In the genomic region with DNA sequence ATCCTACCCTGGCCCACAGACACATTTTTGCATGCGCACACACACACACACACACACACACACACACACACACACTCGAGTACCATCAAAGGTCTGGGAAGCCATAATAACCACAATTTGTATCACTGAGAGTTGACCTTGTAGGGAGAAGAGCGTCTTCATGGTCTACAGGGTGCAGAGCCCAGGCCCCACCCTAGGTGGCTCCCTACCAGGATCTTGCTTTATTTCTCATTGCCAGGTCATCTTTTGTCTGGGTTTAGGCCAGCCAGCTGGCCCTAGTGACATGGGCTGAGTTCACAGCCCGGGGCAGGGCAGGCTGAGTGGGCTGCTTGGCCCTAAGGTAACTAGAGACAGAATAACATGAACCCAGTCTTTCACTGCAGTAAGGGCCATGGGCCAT, we compare ENCODE assay signal across 23 mouse cellular contexts. TPM values are rescaled to one million over a fixed set of nuclear protein-coding genes. Genes with fewer than 3 reads are reported as not detected.
DNase-seq lines count a peak whose midpoint lies in the region; ATAC-seq and TF ChIP-seq lines count a peak whose summit lies in the region.
"Had no signal": no experiment of that assay in that cellular context is flagged by ENCODE, and none has a peak within 500 bp of the region (broad histone marks: within the 10 kb centered on the region; RNA-seq: fewer than 3 reads in every experiment).

No protein-coding gene starts in this region.

- no peak overlapping the region for H3K9ac ChIP-seq in forebrain, postnatal 0 days
- H3K9ac ChIP-seq in forebrain, embryonic 12.5 days = no peak overlapping the region
- no peak overlapping the region for H3K9ac ChIP-seq in liver, embryonic 14.5 days (replicated peaks)
- no peak overlapping the region for H3K9ac ChIP-seq in liver, embryonic 12.5 days
- no peak overlapping the region for H3K9ac ChIP-seq in kidney, embryonic 15.5 days
- H3K9ac ChIP-seq: heart, embryonic 12.5 days; hindbrain, embryonic 12.5 days; midbrain, embryonic 15.5 days; neural tube, embryonic 13.5 days had no signal

- H3K4me2 ChIP-seq in forebrain, postnatal 0 days (ENCODE audit: low read depth) = no peak overlapping the region
- H3K4me2 ChIP-seq in forebrain, embryonic 12.5 days = no peak overlapping the region
- H3K4me2 ChIP-seq in liver, embryonic 14.5 days (ENCODE audit: low read depth) = no peak overlapping the region
- no peak overlapping the region for H3K4me2 ChIP-seq in liver, embryonic 12.5 days
- H3K4me2 ChIP-seq in kidney, embryonic 15.5 days = no peak overlapping the region
- H3K4me2 ChIP-seq: heart, embryonic 12.5 days; hindbrain, embryonic 12.5 days; midbrain, embryonic 15.5 days; neural tube, embryonic 13.5 days had no signal

- DNase-seq in forebrain, postnatal 0 days = no peak
- DNase-seq in liver, embryonic 14.5 days (ENCODE audit: low read depth in 3 of 3, low spot score in 3 of 3) = no peak
- peak; percentile 34 for DNase-seq in A20 (ENCODE audit: low read depth, low spot score)
- no peak for DNase-seq in c-Kit-positive CD71-positive TER-119-positive erythroid progenitor cells, embryonic 14.5 days (ENCODE audit: low spot score)
- DNase-seq: cerebellum, postnatal 36 days; gastrocnemius, postnatal 10 days; kidney, adult 18-20 months; liver; lung, postnatal 36 days had no signal

- H3K36me3 ChIP-seq in forebrain, postnatal 0 days (ENCODE audit: insufficient read depth) = peaks cover 44% of the 10 kb centered on the region
- peaks cover 88% of the 10 kb centered on the region for H3K36me3 ChIP-seq in forebrain, embryonic 12.5 days (replicated peaks)
- H3K36me3 ChIP-seq in liver, embryonic 14.5 days (replicated peaks; ENCODE audit: control insufficient read depth, insufficient read depth, low read depth) = no peaks in the 10 kb centered on the region
- H3K36me3 ChIP-seq in liver, embryonic 12.5 days = peaks cover 30% of the 10 kb centered on the region
- peaks cover 84% of the 10 kb centered on the region for H3K36me3 ChIP-seq in kidney, embryonic 15.5 days

- H3K4me1 ChIP-seq in forebrain, postnatal 0 days (ENCODE audit: insufficient read depth) = no peaks in the 10 kb centered on the region
- peaks cover 5% of the 10 kb centered on the region; the same call in 1 of the 2 replicates for H3K4me1 ChIP-seq in forebrain, embryonic 12.5 days
- no peaks in the 10 kb centered on the region for H3K4me1 ChIP-seq in liver, embryonic 14.5 days (replicated peaks; ENCODE audit: control insufficient read depth in 2 of 2, insufficient read depth in 2 of 2, low read length in 1 of 2)
- 0 out of 2 replicates have a peak, but pooled peaks cover 4% of the 10 kb centered on the region for H3K4me1 ChIP-seq in liver, embryonic 12.5 days
- H3K4me1 ChIP-seq in kidney, embryonic 15.5 days = peaks cover 4% of the 10 kb centered on the region
- H3K4me1 ChIP-seq: heart, embryonic 12.5 days had no signal

- H3K4me3 ChIP-seq in forebrain, postnatal 0 days (ENCODE audit: low read depth, low read length) = no peak overlapping the region
- H3K4me3 ChIP-seq in forebrain, embryonic 12.5 days (replicated peaks) = no peak overlapping the region
- H3K4me3 ChIP-seq in liver, embryonic 14.5 days (ENCODE audit: insufficient read depth in 1 of 2, low read depth in 2 of 2, low read length in 2 of 2) = no peak overlapping the region
- no peak overlapping the region for H3K4me3 ChIP-seq in liver, embryonic 12.5 days
- no peak overlapping the region for H3K4me3 ChIP-seq in kidney, embryonic 15.5 days (replicated peaks)
- H3K4me3 ChIP-seq: heart, embryonic 12.5 days; hindbrain, embryonic 12.5 days; midbrain, embryonic 15.5 days; neural tube, embryonic 13.5 days had no signal

- 85% methylated on average over 4 of the region's 4 CpGs for WGBS in forebrain, postnatal 0 days
- WGBS in forebrain, embryonic 12.5 days = 86% methylated on average over 4 of the region's 4 CpGs
- WGBS in liver, embryonic 14.5 days (ENCODE audit: insufficient replicate concordance) = 62% methylated on average over 4 of the region's 4 CpGs
- 68% methylated on average over 4 of the region's 4 CpGs for WGBS in liver, embryonic 12.5 days (ENCODE audit: insufficient replicate concordance)
- 87% methylated on average over 4 of the region's 4 CpGs for WGBS in kidney, embryonic 15.5 days

- no peak for TF ChIP-seq EP300 in liver, embryonic 14.5 days (IDR thresholded peaks at IDR 0.05; ENCODE audit: low read depth)

- 0 out of 2 replicates have a peak, but pooled peaks have one; percentile 29 for TF ChIP-seq CTCF in forebrain, postnatal 0 days (IDR thresholded peaks at IDR 0.05; ENCODE audit: low read depth)
- peak; percentile 39 for TF ChIP-seq CTCF in liver, embryonic 14.5 days (IDR thresholded peaks at IDR 0.05; ENCODE audit: low read depth)

- no peak for ATAC-seq in forebrain, postnatal 0 days
- ATAC-seq in forebrain, embryonic 12.5 days (ENCODE audit: low FRiP score) = no peak
- ATAC-seq in liver, embryonic 14.5 days (ENCODE audit: insufficient read depth) = no peak
- ATAC-seq in liver, embryonic 12.5 days = no peak
- ATAC-seq in common myeloid progenitor, adult 5-6 weeks (replicated peaks; ENCODE audit: low read depth, poor library complexity, severe bottlenecking) = 0 out of 2 replicates have a peak, but pooled peaks have one; percentile 20
- ATAC-seq in kidney, embryonic 15.5 days (replicated peaks; ENCODE audit: low FRiP score) = no peak
- ATAC-seq: forebrain, embryonic 14.5 days; midbrain, embryonic 15.5 days; Patski had no signal

- no peaks in the 10 kb centered on the region for H3K9me3 ChIP-seq in forebrain, postnatal 0 days (ENCODE audit: low read length)
- no peaks in the 10 kb centered on the region for H3K9me3 ChIP-seq in forebrain, embryonic 12.5 days
- no peaks in the 10 kb centered on the region for H3K9me3 ChIP-seq in liver, embryonic 14.5 days (ENCODE audit: control insufficient read depth, low read length)
- H3K9me3 ChIP-seq in liver, embryonic 12.5 days (replicated peaks) = no peaks in the 10 kb centered on the region
- H3K9me3 ChIP-seq in kidney, embryonic 15.5 days (replicated peaks) = no peaks in the 10 kb centered on the region
- H3K9me3 ChIP-seq: heart, embryonic 12.5 days; hindbrain, embryonic 12.5 days; midbrain, embryonic 15.5 days; neural tube, embryonic 13.5 days had no signal

- H3K27me3 ChIP-seq in forebrain, postnatal 0 days (ENCODE audit: insufficient read depth, low read length) = no peaks in the 10 kb centered on the region
- H3K27me3 ChIP-seq in forebrain, embryonic 12.5 days = no peaks in the 10 kb centered on the region
- no peaks in the 10 kb centered on the region for H3K27me3 ChIP-seq in liver, embryonic 14.5 days (ENCODE audit: control insufficient read depth, insufficient read depth, low read length)
- peaks cover 6% of the 10 kb centered on the region for H3K27me3 ChIP-seq in liver, embryonic 12.5 days (replicated peaks)
- H3K27me3 ChIP-seq in kidney, embryonic 15.5 days = no peaks in the 10 kb centered on the region
- H3K27me3 ChIP-seq: heart, embryonic 12.5 days; hindbrain, embryonic 12.5 days; midbrain, embryonic 15.5 days; neural tube, embryonic 13.5 days; Patski had no signal

- H3K27ac ChIP-seq in forebrain, postnatal 0 days (ENCODE audit: low read depth, low read length) = no peak overlapping the region
- no peak overlapping the region for H3K27ac ChIP-seq in forebrain, embryonic 12.5 days
- H3K27ac ChIP-seq in liver, embryonic 14.5 days = no peak overlapping the region
- H3K27ac ChIP-seq in liver, embryonic 12.5 days = no peak overlapping the region
- H3K27ac ChIP-seq in kidney, embryonic 15.5 days = no peak overlapping the region
- H3K27ac ChIP-seq: hindbrain, embryonic 12.5 days; midbrain, embryonic 15.5 days; neural tube, embryonic 13.5 days had no signal

RNA-seq across cellular contexts. Expression of a gene that starts 6.6 kb away (rescaled TPM):
- not detected in 2 replicates for total RNA-seq in forebrain, postnatal 0 days (2014; rRNA removed)
- not detected in 2 replicates for polyA plus RNA-seq in forebrain, postnatal 0 days (2015; fragmentation: Nextera tagmentation; extraction: Ambion mirVana)
- not detected in 2 replicates for polyA plus RNA-seq in forebrain, embryonic 12.5 days (2016; fragmentation: Nextera tagmentation; extraction: Ambion mirVana)
- polyA plus RNA-seq in liver, embryonic 14.5 days (2012; rRNA removed) = not detected in 2 replicates
- polyA plus RNA-seq in liver, embryonic 14.5 days (2014; fragmentation: Nextera tagmentation; extraction: Ambion mirVana) = not detected in 2 replicates
- not detected in 2 replicates for polyA plus RNA-seq in liver, embryonic 12.5 days (2016; fragmentation: Nextera tagmentation; extraction: Ambion mirVana)
- not detected in 2 replicates for total RNA-seq in common myeloid progenitor, adult 5-6 weeks (2017)
- polyA plus RNA-seq in kidney, embryonic 15.5 days (2015; fragmentation: Nextera tagmentation; extraction: Ambion mirVana) = not detected in 2 replicates
- total RNA-seq: adrenal gland, adult 18-20 months; gastrocnemius, postnatal 10 days; left cerebral cortex, postnatal 14 days had no signal
- polyA plus RNA-seq: embryonic facial prominence, embryonic 14.5 days; forebrain, embryonic 14.5 days; heart, embryonic 12.5 days; hindbrain, embryonic 12.5 days; midbrain, embryonic 15.5 days; neural tube, embryonic 13.5 days; Patski; urinary bladder, adult 2 months had no signal

RNA-seq across cellular contexts. Expression of a gene that starts 7.0 kb away (rescaled TPM):
- total RNA-seq in forebrain, postnatal 0 days (2014; rRNA removed) = 15.6 and 21.7 TPM in 2 replicates
- polyA plus RNA-seq in forebrain, postnatal 0 days (2015; fragmentation: Nextera tagmentation; extraction: Ambion mirVana) = 3.8 and 4.6 TPM in 2 replicates
- polyA plus RNA-seq in forebrain, embryonic 12.5 days (2016; fragmentation: Nextera tagmentation; extraction: Ambion mirVana) = 9.8 and 10.7 TPM in 2 replicates
- 1.4 and 1.6 TPM in 2 replicates for polyA plus RNA-seq in liver, embryonic 14.5 days (2012; rRNA removed)
- polyA plus RNA-seq in liver, embryonic 14.5 days (2014; fragmentation: Nextera tagmentation; extraction: Ambion mirVana) = 0.08 and 0.13 TPM in 2 replicates
- polyA plus RNA-seq in liver, embryonic 12.5 days (2016; fragmentation: Nextera tagmentation; extraction: Ambion mirVana) = 0.61 and 1.0 TPM in 2 replicates
- total RNA-seq in common myeloid progenitor, adult 5-6 weeks (2017) = 0.46 and 0.58 TPM in 2 replicates
- 3.1 and 4.5 TPM in 2 replicates for polyA plus RNA-seq in kidney, embryonic 15.5 days (2015; fragmentation: Nextera tagmentation; extraction: Ambion mirVana)

RNA-seq across cellular contexts. Expression of a gene that starts 12.9 kb away (rescaled TPM):
- under 0.01 TPM in 1 of 2 replicates, not detected in the other for total RNA-seq in forebrain, postnatal 0 days (2014; rRNA removed)
- polyA plus RNA-seq in forebrain, postnatal 0 days (2015; fragmentation: Nextera tagmentation; extraction: Ambion mirVana) = 0.04 and 0.08 TPM in 2 replicates
- 0.04 TPM in 1 of 2 replicates, not detected in the other for polyA plus RNA-seq in forebrain, embryonic 12.5 days (2016; fragmentation: Nextera tagmentation; extraction: Ambion mirVana)
- not detected in 2 replicates for polyA plus RNA-seq in liver, embryonic 14.5 days (2012; rRNA removed)
- 0.03 TPM in 1 of 2 replicates, not detected in the other for polyA plus RNA-seq in liver, embryonic 14.5 days (2014; fragmentation: Nextera tagmentation; extraction: Ambion mirVana)
- polyA plus RNA-seq in liver, embryonic 12.5 days (2016; fragmentation: Nextera tagmentation; extraction: Ambion mirVana) = not detected in 2 replicates
- not detected in 2 replicates for total RNA-seq in common myeloid progenitor, adult 5-6 weeks (2017)
- polyA plus RNA-seq in kidney, embryonic 15.5 days (2015; fragmentation: Nextera tagmentation; extraction: Ambion mirVana) = not detected in 2 replicates
- total RNA-seq: adrenal gland, adult 18-20 months; gastrocnemius, postnatal 10 days had no signal
- polyA plus RNA-seq: embryonic facial prominence, embryonic 14.5 days; forebrain, embryonic 14.5 days; heart, embryonic 12.5 days; hindbrain, embryonic 12.5 days; midbrain, embryonic 15.5 days; urinary bladder, adult 2 months had no signal

RNA-seq across cellular contexts. Expression of a gene that starts 16.4 kb away (rescaled TPM):
- total RNA-seq in forebrain, postnatal 0 days (2014; rRNA removed) = 180 and 239 TPM in 2 replicates
- polyA plus RNA-seq in forebrain, postnatal 0 days (2015; fragmentation: Nextera tagmentation; extraction: Ambion mirVana) = 420 and 499 TPM in 2 replicates
- polyA plus RNA-seq in forebrain, embryonic 12.5 days (2016; fragmentation: Nextera tagmentation; extraction: Ambion mirVana) = 395 and 399 TPM in 2 replicates
- polyA plus RNA-seq in liver, embryonic 14.5 days (2012; rRNA removed) = 95.4 and 111 TPM in 2 replicates
- 205 and 223 TPM in 2 replicates for polyA plus RNA-seq in liver, embryonic 14.5 days (2014; fragmentation: Nextera tagmentation; extraction: Ambion mirVana)
- polyA plus RNA-seq in liver, embryonic 12.5 days (2016; fragmentation: Nextera tagmentation; extraction: Ambion mirVana) = 281 and 292 TPM in 2 replicates
- total RNA-seq in common myeloid progenitor, adult 5-6 weeks (2017) = 56.3 and 58.6 TPM in 2 replicates
- polyA plus RNA-seq in kidney, embryonic 15.5 days (2015; fragmentation: Nextera tagmentation; extraction: Ambion mirVana) = 422 and 424 TPM in 2 replicates

RNA-seq across cellular contexts. Expression of a gene that starts 28.4 kb away (rescaled TPM):
- total RNA-seq in forebrain, postnatal 0 days (2014; rRNA removed) = 6.5 and 12.8 TPM in 2 replicates
- 2.2 and 3.1 TPM in 2 replicates for polyA plus RNA-seq in forebrain, postnatal 0 days (2015; fragmentation: Nextera tagmentation; extraction: Ambion mirVana)
- 9.0 and 9.2 TPM in 2 replicates for polyA plus RNA-seq in forebrain, embryonic 12.5 days (2016; fragmentation: Nextera tagmentation; extraction: Ambion mirVana)
- polyA plus RNA-seq in liver, embryonic 14.5 days (2012; rRNA removed) = 2.2 and 4.3 TPM in 2 replicates
- 1.1 and 1.9 TPM in 2 replicates for polyA plus RNA-seq in liver, embryonic 14.5 days (2014; fragmentation: Nextera tagmentation; extraction: Ambion mirVana)
- 3.7 and 4.1 TPM in 2 replicates for polyA plus RNA-seq in liver, embryonic 12.5 days (2016; fragmentation: Nextera tagmentation; extraction: Ambion mirVana)
- 5.3 TPM in 2 replicates for total RNA-seq in common myeloid progenitor, adult 5-6 weeks (2017)
- 10.2 and 11.3 TPM in 2 replicates for polyA plus RNA-seq in kidney, embryonic 15.5 days (2015; fragmentation: Nextera tagmentation; extraction: Ambion mirVana)
